Mouse (Mus musculus) heart, embryonic 16.5 days (tissue): ENCODE results near the gene Dnmbp. TPM values are rescaled to one million over a fixed set of nuclear protein-coding genes. Genes with fewer than 3 reads are reported as not detected.

Source experiments
- ATAC-seq: fragments of 200-750 bp; cut with Nextera tagmentation; replicated peaks from 2 replicates; pipeline ENCODE4 v1.8.0; 2017; ENCODE audit warnings: moderate number of reproducible peaks; ENCODE audit not compliant: insufficient read depth, low FRiP score; ENCODE audit errors: extremely low read depth
- H3K27ac ChIP-seq: fragments of 300-500 bp; sonication (generic); 2 replicates; pipeline ENCODE4 v1.5.1; 2014; ENCODE audit warnings: mild to moderate bottlenecking, low read length, control low read depth, moderate library complexity
- H3K27me3 ChIP-seq: fragments of 300-500 bp; sonication (generic); 2 replicates; pipeline ENCODE4 v1.6.1; 2014; ENCODE audit warnings: low read length, mixed read lengths; ENCODE audit not compliant: control insufficient read depth, insufficient read depth
- H3K36me3 ChIP-seq: fragments of 300-500 bp; sonication (generic); 2 replicates; pipeline ENCODE4 v1.6.1; 2014; ENCODE audit not compliant: control insufficient read depth, insufficient read depth
- H3K4me1 ChIP-seq: fragments of 300-500 bp; sonication (generic); 2 replicates; pipeline ENCODE4 v1.6.1; 2014; ENCODE audit warnings: low read length, mixed read lengths; ENCODE audit not compliant: control insufficient read depth, insufficient read depth
- H3K4me2 ChIP-seq: fragments of 300-500 bp; sonication (generic); 2 replicates; pipeline ENCODE4 v1.6.1; 2014; ENCODE audit warnings: low read depth, mild to moderate bottlenecking, control low read depth, low read length
- H3K4me3 ChIP-seq: fragments of 300-500 bp; sonication (generic); 2 replicates; pipeline ENCODE4 v1.5.1; 2014; ENCODE audit warnings: mild to moderate bottlenecking, control low read depth, low read length
- H3K9ac ChIP-seq: fragments of 300-500 bp; sonication (generic); 2 replicates; pipeline ENCODE4 v1.6.1; 2014; ENCODE audit warnings: low read length, control low read depth
- H3K9me3 ChIP-seq: fragments of 300-500 bp; sonication (generic); replicated peaks from 2 replicates; pipeline ENCODE4 v1.6.1; 2016; ENCODE audit warnings: low read length; ENCODE audit not compliant: control insufficient read depth
- WGBS: fragments of 180-500 bp; shearing (Covaris S2); extraction: QIAGEN DNeasy Blood & Tissue Kit; methylation state at CpG from one replicate; pipeline ENCODE4 v1.1.7; 2014; 5-methylcytosine and 5-hydroxymethylcytosine counted together
- polyA plus RNA-seq: library from polyadenylated mRNA; unstranded; fragments of >200 nt; fragmentation: Nextera tagmentation; extraction: Ambion mirVana; gene quantifications from 2 replicates; pipeline ENCODE4 v1.2.1, GENCODE M21; 2015

The Dnmbp gene
- polyA plus RNA-seq, 1 experiment from 2014 or later: 8.5 TPM

DNA sequence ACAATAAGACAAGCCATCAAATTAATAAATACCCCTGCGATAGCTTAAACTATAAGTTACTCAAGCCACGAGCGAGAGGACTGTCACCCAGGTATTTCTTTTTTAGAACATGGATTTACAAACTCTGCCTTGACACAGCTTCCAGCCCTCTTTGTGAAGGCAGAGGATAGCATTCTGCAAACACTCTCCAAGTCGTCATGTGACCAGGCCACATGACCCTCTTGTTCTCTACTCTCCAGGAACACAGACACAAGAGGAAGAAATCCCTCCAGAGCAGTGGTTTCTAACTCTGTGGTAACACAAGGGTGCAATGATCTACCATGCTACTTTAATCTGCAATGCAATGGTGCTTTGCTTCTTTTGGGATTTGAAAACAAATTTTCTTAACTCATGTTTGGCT lies 69.6 kb downstream of the Dnmbp start:
- H3K27ac ChIP-seq: no peak overlapping the region
- peaks cover 56% of the 10 kb centered on the region for H3K36me3 ChIP-seq
- no peaks in the 10 kb centered on the region for H3K4me1 ChIP-seq
- H3K4me3 ChIP-seq: no peak overlapping the region
- H3K4me2 ChIP-seq: no peak overlapping the region
- H3K27me3 ChIP-seq: no peaks in the 10 kb centered on the region
- no peak overlapping the region for H3K9ac ChIP-seq
- 87% methylated on average over 4 of the region's 4 CpGs for WGBS
- no peak for ATAC-seq
- H3K9me3 ChIP-seq: no peaks in the 10 kb centered on the region

DNA sequence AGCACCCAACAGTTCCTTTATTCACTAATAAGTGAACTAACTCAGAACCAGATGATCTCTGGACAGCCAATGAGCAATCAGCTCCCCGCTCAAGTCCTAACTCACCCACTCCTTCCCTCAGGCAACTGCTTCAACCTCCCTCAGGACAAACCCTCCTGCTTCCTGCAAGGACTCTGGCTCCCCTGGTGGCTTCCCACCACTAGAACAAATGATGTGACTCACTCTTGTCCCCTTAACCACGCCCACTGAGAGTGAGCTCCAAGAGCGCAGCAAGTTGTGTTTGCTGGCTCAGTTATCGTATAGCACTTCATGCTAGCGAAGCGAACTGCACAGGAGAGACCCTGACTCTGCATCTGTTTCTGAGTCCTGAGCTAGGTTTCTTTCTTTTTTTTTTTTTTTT lies 82.6 kb downstream of the Dnmbp start:
- WGBS: 79% methylated on average over 6 of the region's 6 CpGs
- Histone ChIP-seq H3K36me3 (peaks cover 35% of the 10 kb centered on the region), H3K9me3 (no peaks in the 10 kb centered on the region; the same call in 1 of the 2 replicates), H3K27me3 (no peaks in the 10 kb centered on the region), H3K27ac (no peak overlapping the region), H3K4me2 (no peak overlapping the region), H3K9ac (no peak overlapping the region), H3K4me3 (no peak overlapping the region), H3K4me1 (no peaks in the 10 kb centered on the region)
- ATAC-seq: no peak

DNA sequence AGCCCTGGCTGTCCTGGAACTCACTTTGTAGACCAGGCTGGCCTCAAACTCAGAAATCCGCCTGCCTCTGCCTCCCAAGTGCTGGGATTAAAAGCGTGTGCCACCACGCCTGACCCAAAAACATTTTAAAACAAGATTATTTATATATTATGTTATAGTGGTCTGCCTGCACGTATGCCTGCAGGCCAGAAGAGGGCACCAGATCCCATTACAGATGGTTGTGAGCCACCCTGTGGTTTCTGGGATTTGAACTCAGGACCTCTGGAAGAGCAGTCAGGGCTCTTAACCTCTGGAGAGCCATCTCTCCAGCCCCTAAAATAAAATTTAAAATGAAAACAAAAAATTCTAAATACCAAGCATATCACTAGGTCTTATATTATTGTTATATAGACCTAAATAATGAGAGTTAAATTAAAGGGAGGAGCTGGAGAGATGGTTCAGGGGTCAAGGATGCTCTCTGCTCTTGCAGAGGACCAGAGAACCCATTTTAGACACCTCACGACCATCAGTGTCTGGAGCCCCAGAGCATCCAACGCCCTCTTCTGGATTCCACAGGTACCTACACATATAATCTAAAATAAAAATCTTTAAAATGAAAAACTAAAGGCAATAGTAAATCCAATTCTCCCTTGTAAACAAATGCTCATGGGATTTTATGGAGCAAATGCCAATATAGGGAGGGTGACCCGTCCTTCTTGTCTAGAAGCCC lies 87.0 kb downstream of the Dnmbp start:
- H3K9me3 ChIP-seq: no peaks in the 10 kb centered on the region
- H3K4me3 ChIP-seq: no peak overlapping the region
- H3K9ac ChIP-seq: no peak overlapping the region
- H3K4me2 ChIP-seq: no peak overlapping the region
- no peak for ATAC-seq
- H3K4me1 ChIP-seq: no peaks in the 10 kb centered on the region
- 81% methylated on average over 7 of the region's 7 CpGs for WGBS
- no peak overlapping the region for H3K27ac ChIP-seq
- H3K36me3 ChIP-seq: peaks cover 49% of the 10 kb centered on the region
- H3K27me3 ChIP-seq: no peaks in the 10 kb centered on the region

DNA sequence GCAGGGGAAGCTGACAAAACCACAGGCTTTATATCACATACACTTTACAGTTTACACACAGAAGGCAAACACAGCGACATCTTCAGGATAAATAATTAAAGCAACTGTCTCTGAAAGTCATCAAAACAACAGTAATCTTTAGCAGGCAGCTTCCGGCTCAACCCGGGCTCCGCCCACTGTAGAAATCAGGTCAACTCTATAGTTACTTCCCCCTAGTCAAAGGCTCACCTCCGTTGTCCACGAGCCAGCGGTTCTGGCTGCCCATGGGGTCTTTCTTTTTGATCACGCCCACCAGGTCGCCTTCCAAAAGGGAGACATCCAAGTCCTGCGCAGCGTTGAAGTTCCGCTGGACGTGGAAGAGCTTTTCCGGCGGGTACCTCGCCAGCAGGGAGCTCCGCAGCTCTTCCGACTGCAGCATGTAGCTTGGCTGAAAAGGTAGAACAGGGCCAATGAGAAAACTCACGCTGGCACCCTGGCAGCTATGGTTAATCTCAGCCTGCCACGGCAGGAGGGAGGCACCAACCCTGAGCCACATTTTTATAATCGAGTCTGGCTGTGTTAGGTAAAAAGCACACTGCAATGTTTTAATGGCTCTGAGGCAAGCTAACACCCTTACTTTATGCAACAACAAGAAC lies 87.9 kb downstream of the Dnmbp start:
- no peaks in the 10 kb centered on the region for H3K27me3 ChIP-seq
- no peak overlapping the region for H3K27ac ChIP-seq
- peaks cover 55% of the 10 kb centered on the region for H3K36me3 ChIP-seq
- ATAC-seq: no peak
- no peak overlapping the region for H3K4me2 ChIP-seq
- no peaks in the 10 kb centered on the region for H3K9me3 ChIP-seq
- H3K9ac ChIP-seq: no peak overlapping the region
- H3K4me1 ChIP-seq: no peaks in the 10 kb centered on the region
- no peak overlapping the region for H3K4me3 ChIP-seq
- 80% methylated on average over 21 of the region's 21 CpGs for WGBS

DNA sequence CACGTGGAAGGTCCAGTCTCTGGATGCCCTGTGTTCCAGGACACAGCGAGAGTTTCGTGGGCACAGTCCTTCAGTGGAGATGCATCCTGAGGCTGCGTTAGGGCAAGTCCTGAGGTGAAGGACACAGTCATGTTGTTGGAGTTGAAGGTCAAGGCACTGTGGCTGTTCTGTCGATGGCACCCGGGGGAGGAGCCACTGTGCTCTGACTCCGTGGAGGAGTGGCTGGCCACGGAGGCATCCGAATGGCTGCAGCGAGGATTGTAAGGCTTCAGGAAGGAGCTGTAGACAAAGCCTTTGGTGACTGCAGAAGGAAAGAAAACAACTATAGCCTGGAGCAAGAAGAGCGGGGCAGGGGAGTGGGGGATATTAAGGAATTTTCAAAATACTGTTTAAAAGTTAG lies 90.0 kb downstream of the Dnmbp start:
- Histone ChIP-seq H3K4me3 (no peak overlapping the region), H3K4me2 (no peak overlapping the region), H3K27ac (no peak overlapping the region), H3K36me3 (peaks cover 47% of the 10 kb centered on the region), H3K9ac (no peak overlapping the region), H3K4me1 (no peaks in the 10 kb centered on the region), H3K9me3 (no peaks in the 10 kb centered on the region), H3K27me3 (no peaks in the 10 kb centered on the region)
- no peak for ATAC-seq
- WGBS: 82% methylated on average over 11 of the region's 11 CpGs

DNA sequence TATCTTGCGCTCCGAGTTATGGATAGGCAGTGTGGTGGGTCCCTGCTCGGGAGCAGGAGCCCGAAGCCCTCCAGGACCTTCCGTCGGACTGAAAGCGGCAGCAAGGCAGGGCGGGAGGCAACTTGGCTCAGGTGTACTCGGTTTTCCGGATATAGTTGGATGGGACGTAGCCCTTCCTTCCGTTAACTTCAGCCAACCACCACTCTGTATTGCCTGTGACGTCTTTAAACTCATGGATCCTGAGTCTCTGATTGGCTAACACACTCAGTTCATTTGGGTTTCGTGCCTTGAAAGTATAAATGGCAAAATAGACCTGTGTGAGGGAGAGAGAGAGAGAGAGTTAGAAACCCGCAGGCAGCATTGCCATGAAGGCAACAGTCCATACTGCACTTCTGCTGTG lies 92.0 kb downstream of the Dnmbp start:
- no peak overlapping the region for H3K4me3 ChIP-seq
- no peaks in the 10 kb centered on the region for H3K4me1 ChIP-seq
- no peaks in the 10 kb centered on the region for H3K9me3 ChIP-seq
- no peaks in the 10 kb centered on the region for H3K27me3 ChIP-seq
- no peak overlapping the region for H3K27ac ChIP-seq
- H3K36me3 ChIP-seq: peaks cover 31% of the 10 kb centered on the region
- 91% methylated on average over 15 of the region's 15 CpGs for WGBS
- ATAC-seq: no peak
- H3K4me2 ChIP-seq: no peak overlapping the region
- H3K9ac ChIP-seq: no peak overlapping the region

DNA sequence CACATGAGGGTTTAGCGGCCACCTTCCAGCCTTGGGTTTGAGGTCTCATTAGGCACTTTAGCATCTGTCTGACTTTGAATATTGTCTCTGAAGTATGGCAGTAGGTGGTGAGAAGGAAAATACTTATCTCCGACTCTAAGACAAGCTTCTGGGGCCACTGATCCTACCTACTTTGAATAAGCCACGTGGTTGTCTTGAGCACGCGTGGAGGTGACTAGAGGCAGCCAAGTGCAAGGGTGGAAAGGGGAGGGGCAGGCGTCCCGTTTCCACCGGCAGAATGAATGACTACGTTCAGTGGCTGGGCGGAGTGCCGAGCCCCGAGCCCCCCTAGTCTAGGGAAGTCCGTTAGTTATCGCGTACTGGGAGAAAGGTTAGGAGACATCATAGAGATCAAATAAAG lies 92.9 kb downstream of the Dnmbp start:
- no peaks in the 10 kb centered on the region for H3K4me1 ChIP-seq
- H3K9me3 ChIP-seq: no peaks in the 10 kb centered on the region
- no peak overlapping the region for H3K4me2 ChIP-seq
- no peak overlapping the region for H3K27ac ChIP-seq
- H3K27me3 ChIP-seq: no peaks in the 10 kb centered on the region
- peaks cover 30% of the 10 kb centered on the region for H3K36me3 ChIP-seq
- no peak overlapping the region for H3K4me3 ChIP-seq
- no peak overlapping the region for H3K9ac ChIP-seq
- 83% methylated on average over 15 of the region's 15 CpGs for WGBS
- no peak for ATAC-seq

DNA sequence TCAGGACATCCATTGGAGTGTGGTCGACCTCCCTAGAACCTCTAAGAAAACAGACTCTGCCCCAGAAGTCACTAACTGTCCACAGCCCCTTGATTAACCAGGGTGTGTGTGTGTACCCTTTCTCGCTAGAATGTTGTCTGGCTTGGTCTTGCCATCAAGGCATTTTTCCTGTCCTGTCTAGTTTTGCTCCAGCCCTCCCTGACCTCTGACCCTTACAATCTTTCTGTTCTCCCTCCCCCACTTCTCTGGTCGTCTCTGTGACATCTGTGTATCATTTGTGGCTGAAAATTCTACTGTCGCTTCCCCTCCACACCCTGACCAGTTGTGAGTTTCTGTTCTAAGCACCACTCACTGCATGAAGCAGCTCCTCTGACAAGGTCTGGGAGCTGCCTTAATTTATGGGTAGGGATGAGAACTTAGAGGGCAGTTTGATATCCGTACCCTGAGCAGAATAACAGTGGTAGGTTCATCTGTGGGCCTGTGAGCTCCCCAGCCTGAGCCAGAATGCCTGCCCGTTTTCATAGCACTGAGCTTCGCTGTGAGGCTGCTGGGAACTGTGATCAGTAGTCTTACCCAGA lies 94.6 kb downstream of the Dnmbp start:
- ATAC-seq: no peak
- H3K9me3 ChIP-seq: no peaks in the 10 kb centered on the region
- H3K4me2 ChIP-seq: no peak overlapping the region
- no peaks in the 10 kb centered on the region for H3K4me1 ChIP-seq
- no peak overlapping the region for H3K27ac ChIP-seq
- 59% methylated on average over 7 of the region's 7 CpGs for WGBS
- H3K9ac ChIP-seq: no peak overlapping the region
- no peak overlapping the region for H3K4me3 ChIP-seq
- H3K36me3 ChIP-seq: peaks cover 23% of the 10 kb centered on the region
- H3K27me3 ChIP-seq: no peaks in the 10 kb centered on the region

DNA sequence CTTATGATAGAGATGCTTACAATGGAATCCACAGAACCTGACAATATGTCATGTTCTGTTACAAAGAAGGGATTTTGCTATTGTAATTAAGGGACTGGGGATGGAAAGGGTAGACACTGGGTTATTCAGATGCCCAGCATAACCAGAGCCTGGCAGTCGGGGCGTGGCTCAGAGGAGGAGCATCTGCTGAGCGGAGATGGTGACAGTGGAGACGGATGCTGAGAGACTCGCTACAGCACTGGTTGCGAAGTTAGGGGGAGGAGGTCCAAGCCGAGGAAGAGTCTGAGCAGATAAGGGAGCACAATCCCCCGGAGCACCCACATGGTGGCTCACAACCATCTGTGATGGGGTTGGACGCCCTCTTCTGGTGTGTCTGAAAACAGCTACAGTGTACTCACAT lies 96.8 kb downstream of the Dnmbp start:
- WGBS: 76% methylated on average over 9 of the region's 9 CpGs
- H3K27me3 ChIP-seq: no peaks in the 10 kb centered on the region
- H3K36me3 ChIP-seq: peaks cover 10% of the 10 kb centered on the region
- no peaks in the 10 kb centered on the region for H3K4me1 ChIP-seq
- H3K9me3 ChIP-seq: no peaks in the 10 kb centered on the region
- no peak overlapping the region for H3K4me2 ChIP-seq
- H3K27ac ChIP-seq: no peak overlapping the region
- H3K4me3 ChIP-seq: no peak overlapping the region
- ATAC-seq: no peak
- H3K9ac ChIP-seq: no peak overlapping the region
